Mouse (Mus musculus): ENCODE data around the gene Rab5if. TPM values are rescaled to one million over a fixed set of nuclear protein-coding genes. Genes with fewer than 3 reads are reported as not detected.

Gene Rab5if
- polyA plus RNA-seq, 1 experiment = 10.3 TPM

DNA sequence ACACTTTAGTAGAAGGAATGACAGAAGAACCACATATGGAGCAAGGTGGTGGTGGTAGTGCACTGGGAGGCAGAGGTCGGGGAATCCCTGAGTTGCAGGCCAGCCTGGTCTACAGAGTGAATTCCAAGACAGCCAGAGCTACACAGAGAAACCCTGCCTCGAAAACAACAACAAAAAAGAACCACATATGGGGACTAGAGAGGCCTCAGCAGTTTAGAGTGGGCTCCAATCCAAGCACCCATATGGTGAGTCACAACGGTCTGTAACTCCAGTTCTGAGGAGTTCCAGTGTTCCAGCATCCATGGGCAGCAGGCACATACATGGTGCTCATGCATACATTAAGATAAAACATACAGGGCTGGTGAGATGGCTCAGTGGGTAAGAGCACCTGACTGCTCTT, 1.6 kb downstream of the Rab5if start:
- no peak for TF ChIP-seq TAL1 (IDR thresholded peaks at IDR 0.05; ENCODE audit: low read length)
- no peak for TF ChIP-seq GATA1 (IDR thresholded peaks at IDR 0.05; ENCODE audit: low read length)
- Histone ChIP-seq H3K36me3 (ENCODE audit: control insufficient read depth) (peaks cover 52% of the 10 kb centered on the region), H3K4me1 (ENCODE audit: control insufficient read depth) (peaks cover 54% of the 10 kb centered on the region), H3K4me3 (replicated peaks) (peak overlapping the region; percentile 99), H3K27me3 (ENCODE audit: control insufficient read depth) (no peaks in the 10 kb centered on the region), H3K9me3 (ENCODE audit: control insufficient read depth, low read length) (no peaks in the 10 kb centered on the region)

DNA sequence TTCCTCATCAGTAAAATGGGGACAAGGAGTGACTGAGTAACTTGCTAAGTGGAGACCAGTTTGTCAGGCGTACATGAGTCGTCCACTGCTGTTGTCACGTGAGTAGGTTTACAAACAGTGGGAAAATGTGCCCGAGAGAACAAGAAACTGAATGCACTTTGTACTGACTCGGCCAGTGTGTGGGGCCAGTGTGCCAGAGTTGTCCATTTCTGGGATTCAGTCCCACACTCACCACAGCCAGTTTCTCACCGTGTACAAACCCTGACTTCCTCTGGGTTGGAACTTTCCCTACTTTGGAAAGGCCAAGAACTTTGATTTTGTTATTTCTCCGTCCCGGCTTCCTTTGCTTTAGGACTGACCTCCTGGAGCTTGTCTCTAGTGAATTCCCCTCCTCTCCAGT, 6.1 kb downstream of the Rab5if start:
- no peak for TF ChIP-seq GATA1 (IDR thresholded peaks at IDR 0.05; ENCODE audit: low read length)
- no peak for TF ChIP-seq TAL1 (IDR thresholded peaks at IDR 0.05; ENCODE audit: low read length)
- Histone ChIP-seq H3K4me3 (replicated peaks) (no peak overlapping the region), H3K9me3 (ENCODE audit: control insufficient read depth, low read length) (no peaks in the 10 kb centered on the region), H3K27me3 (ENCODE audit: control insufficient read depth) (no peaks in the 10 kb centered on the region), H3K36me3 (ENCODE audit: control insufficient read depth) (peaks cover 97% of the 10 kb centered on the region), H3K4me1 (ENCODE audit: control insufficient read depth) (peaks cover 60% of the 10 kb centered on the region)

DNA sequence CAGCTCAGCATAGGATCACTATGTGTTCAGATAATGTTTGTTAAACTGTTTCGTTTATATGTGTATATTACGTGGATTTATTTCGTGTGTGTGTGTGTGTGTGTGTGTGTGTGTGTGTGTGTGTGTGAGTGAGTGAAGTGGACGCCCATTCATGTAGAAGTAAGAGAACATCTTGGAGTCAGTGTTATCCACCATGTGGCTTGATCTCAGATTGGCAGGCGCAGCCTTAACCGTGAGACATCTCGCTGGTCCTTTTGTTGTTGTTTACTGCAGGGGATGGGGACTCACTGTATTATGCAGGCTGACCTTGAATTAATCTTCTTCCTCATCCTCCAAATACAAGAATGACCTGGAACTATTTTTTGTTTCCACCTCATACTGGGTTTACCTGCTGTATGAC, 6.6 kb downstream of the Rab5if start:
- Histone ChIP-seq H3K36me3 (ENCODE audit: control insufficient read depth) (peaks cover 99% of the 10 kb centered on the region), H3K4me1 (ENCODE audit: control insufficient read depth) (peaks cover 60% of the 10 kb centered on the region)

DNA sequence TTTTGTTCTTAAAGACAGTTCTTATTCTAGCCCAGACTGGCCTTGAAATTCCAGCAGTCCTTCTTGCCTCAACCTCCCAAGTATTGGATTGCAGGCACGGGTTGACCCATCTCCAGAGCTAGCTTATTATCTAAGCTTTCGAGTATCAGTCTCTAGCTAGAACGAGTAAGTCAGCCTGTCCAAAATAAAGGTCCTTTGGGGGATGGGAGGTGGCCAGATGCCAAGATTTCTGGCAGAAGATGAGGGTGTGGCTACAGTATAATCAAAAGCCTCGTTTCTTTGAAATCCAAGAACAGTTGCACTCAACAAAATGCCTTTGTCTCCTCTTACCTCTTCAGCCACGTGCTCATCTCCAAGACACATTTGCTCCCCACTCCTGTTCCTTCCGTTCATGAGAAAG, 7.6 kb downstream of the Rab5if start:
- Histone ChIP-seq H3K9me3 (ENCODE audit: control insufficient read depth, low read length) (no peaks in the 10 kb centered on the region), H3K27me3 (ENCODE audit: control insufficient read depth) (no peaks in the 10 kb centered on the region), H3K4me1 (ENCODE audit: control insufficient read depth) (peaks cover 54% of the 10 kb centered on the region), H3K4me3 (replicated peaks) (no peak overlapping the region), H3K36me3 (ENCODE audit: control insufficient read depth) (peaks cover 100% of the 10 kb centered on the region)
- TF ChIP-seq GATA1 (IDR thresholded peaks at IDR 0.05; ENCODE audit: low read length) = no peak
- TF ChIP-seq TAL1 (IDR thresholded peaks at IDR 0.05; ENCODE audit: low read length) = no peak

More for the DNA sequence above, 6.6 kb downstream of the Rab5if start:
- Histone ChIP-seq H3K9me3 (ENCODE audit: control insufficient read depth, low read length) (no peaks in the 10 kb centered on the region), H3K4me3 (replicated peaks) (no peak overlapping the region), H3K27me3 (ENCODE audit: control insufficient read depth) (no peaks in the 10 kb centered on the region)
- no peak for TF ChIP-seq TAL1 (IDR thresholded peaks at IDR 0.05; ENCODE audit: low read length)

DNA sequence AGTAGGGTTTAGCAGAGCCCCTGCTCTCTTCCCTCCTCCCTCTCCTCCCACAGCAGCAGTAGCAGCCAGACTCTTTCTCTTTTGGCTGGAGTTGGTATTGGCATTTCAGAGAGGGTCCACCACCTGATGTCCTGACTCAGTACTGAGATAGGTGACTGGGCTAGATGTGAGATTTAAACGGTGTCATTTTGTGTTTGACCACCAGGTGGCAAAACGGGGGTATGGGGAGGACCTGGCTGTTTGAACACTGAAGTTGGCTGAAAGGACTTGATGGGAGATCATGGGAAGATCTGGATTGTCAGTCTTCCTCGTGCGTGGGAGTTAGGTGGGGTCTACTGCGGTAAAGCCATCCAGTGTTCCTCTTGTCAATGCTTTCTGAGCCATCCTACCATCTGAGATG, 10.7 kb downstream of the Rab5if start:
- H3K9me3 ChIP-seq (ENCODE audit: control insufficient read depth, low read length) = no peaks in the 10 kb centered on the region
- H3K4me3 ChIP-seq (replicated peaks) = no peak overlapping the region
- peaks cover 79% of the 10 kb centered on the region for H3K36me3 ChIP-seq (ENCODE audit: control insufficient read depth)
- peaks cover 52% of the 10 kb centered on the region for H3K4me1 ChIP-seq (ENCODE audit: control insufficient read depth)
- H3K27me3 ChIP-seq (ENCODE audit: control insufficient read depth) = no peaks in the 10 kb centered on the region
- TF ChIP-seq GATA1 (IDR thresholded peaks at IDR 0.05; ENCODE audit: low read length) (no peak), TAL1 (IDR thresholded peaks at IDR 0.05; ENCODE audit: low read length) (no peak)

DNA sequence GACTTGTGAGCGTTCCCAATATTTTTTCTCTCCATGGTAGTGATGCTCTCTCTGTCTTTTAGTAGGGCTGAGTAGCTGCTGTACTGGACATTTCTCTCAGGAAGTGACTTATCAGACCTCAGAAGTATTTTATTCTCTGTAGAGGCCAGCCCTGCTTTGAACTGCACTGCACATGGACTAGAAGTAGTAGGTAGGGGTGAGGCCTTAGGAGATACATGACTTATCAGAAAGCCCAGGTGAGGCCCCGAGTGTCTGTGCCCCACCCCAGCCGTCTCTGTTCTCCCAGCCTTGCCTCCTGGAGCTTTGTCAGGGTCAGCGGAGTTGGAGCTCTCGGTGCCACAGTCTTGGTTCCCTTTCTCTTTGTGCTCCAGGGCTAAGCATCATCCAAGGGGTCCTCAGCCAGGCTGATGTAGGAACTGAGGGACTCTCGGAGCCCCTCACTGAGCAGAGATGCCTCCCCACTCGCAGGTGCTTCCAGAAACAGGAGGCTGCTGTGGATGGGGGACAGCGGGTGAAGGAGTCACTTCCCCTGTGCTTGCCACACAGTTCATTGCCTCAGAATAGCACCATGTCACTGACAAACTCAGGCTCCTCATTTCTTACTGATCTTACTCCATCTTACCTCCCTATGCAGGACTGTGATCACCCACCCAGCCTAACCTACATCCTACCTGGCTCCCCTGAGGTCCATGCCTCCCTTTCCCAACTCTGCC, 11.3 kb downstream of the Rab5if start:
- H3K9me3 ChIP-seq (ENCODE audit: control insufficient read depth, low read length) = no peaks in the 10 kb centered on the region
- peaks cover 73% of the 10 kb centered on the region for H3K36me3 ChIP-seq (ENCODE audit: control insufficient read depth)
- H3K27me3 ChIP-seq (ENCODE audit: control insufficient read depth) = no peaks in the 10 kb centered on the region
- TF ChIP-seq GATA1 (IDR thresholded peaks at IDR 0.05; ENCODE audit: low read length) = no peak
- no peak for TF ChIP-seq TAL1 (IDR thresholded peaks at IDR 0.05; ENCODE audit: low read length)
- peaks cover 53% of the 10 kb centered on the region for H3K4me1 ChIP-seq (ENCODE audit: control insufficient read depth)
- H3K4me3 ChIP-seq (replicated peaks) = no peak overlapping the region

DNA sequence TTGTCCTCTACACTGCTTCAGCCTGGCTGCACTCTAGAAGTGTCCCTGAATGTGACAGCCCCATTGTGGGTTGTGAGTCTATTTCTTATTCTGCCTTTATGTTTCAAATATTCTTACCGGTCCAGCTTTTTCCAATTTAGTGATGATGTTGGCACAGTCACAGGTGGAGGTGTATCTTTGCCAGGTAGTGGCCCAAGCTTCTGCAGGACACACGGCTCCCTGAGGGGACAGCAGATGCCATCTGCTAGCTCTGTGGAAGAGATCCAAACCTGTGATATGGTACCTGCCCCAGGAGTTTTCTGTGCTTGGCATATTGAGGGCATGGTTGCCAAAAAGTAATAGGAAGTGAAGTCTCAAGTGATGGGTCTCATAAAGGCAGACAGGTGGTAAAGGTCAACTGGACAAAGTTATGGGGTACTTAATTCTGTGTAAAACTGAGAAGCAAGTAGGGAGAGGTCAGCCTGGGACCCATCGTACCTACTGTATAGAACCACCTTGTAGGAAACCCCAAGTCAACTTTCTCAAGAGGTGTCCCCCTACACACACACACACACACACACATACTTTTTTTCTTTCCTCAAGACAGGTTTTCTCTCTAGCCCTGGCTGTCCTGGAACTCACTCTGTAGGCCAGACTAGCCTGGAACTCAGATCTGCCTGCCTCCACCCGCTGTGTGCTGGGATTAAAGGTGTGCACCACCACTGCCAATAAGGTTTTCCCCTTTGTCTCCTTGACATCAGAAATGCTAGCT, 12.0 kb downstream of the Rab5if start:
- H3K4me1 ChIP-seq (ENCODE audit: control insufficient read depth) = peaks cover 53% of the 10 kb centered on the region
- peaks cover 66% of the 10 kb centered on the region for H3K36me3 ChIP-seq (ENCODE audit: control insufficient read depth)
- H3K27me3 ChIP-seq (ENCODE audit: control insufficient read depth) = no peaks in the 10 kb centered on the region
- TF ChIP-seq GATA1 (IDR thresholded peaks at IDR 0.05; ENCODE audit: low read length) (no peak), TAL1 (IDR thresholded peaks at IDR 0.05; ENCODE audit: low read length) (no peak)
- H3K4me3 ChIP-seq (replicated peaks) = no peak overlapping the region
- H3K9me3 ChIP-seq (ENCODE audit: control insufficient read depth, low read length) = no peaks in the 10 kb centered on the region

DNA sequence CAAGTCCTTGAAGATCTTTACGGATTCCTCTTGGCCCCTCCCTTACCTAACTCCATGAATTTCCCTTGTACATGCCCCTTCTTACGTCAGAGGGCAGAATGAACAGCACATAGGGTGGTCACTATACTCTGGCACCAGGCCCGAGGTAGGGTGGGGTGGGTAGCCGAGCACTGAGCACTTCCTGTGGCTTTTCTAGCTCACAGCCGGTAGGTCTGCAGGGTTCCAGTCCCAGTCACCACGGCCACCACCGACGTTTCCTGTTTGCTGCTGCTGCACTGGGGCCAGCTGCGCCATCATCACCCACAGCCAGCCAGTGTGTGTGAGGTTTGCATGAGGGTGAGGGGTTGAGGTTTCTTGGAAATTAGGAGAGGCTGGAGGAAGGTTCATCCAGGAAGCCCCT, 14.8 kb downstream of the Rab5if start:
- no peak for TF ChIP-seq TAL1 (IDR thresholded peaks at IDR 0.05; ENCODE audit: low read length)
- TF ChIP-seq GATA1 (IDR thresholded peaks at IDR 0.05; ENCODE audit: low read length) = no peak
- no peaks in the 10 kb centered on the region for H3K27me3 ChIP-seq (ENCODE audit: control insufficient read depth)
- H3K36me3 ChIP-seq (ENCODE audit: control insufficient read depth) = peaks cover 38% of the 10 kb centered on the region
- no peak overlapping the region for H3K4me3 ChIP-seq (replicated peaks)
- peaks cover 66% of the 10 kb centered on the region for H3K4me1 ChIP-seq (ENCODE audit: control insufficient read depth)
- no peaks in the 10 kb centered on the region for H3K9me3 ChIP-seq (ENCODE audit: control insufficient read depth, low read length)

DNA sequence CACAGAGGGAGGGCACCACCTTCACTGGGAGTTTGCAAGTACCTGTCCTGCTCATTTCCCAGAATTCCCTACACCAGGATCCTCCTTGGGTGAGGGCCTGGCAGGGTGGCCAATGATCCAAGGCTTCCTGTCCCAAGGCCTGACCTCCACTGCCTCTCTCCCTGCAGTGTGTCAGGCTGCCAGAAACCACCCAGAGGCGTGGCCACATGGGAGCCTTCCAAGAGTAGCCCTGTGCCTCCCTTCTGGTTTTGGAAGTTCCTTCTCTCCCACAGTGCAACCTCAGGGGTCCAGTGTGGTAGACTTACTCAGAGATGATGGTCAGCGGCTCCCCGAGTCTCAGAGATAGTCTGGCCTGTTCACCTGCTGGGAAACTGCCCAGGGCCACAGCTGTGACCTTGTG, 16.6 kb downstream of the Rab5if start:
- Histone ChIP-seq H3K9me3 (ENCODE audit: control insufficient read depth, low read length) (no peaks in the 10 kb centered on the region), H3K4me3 (replicated peaks) (no peak overlapping the region), H3K36me3 (ENCODE audit: control insufficient read depth) (peaks cover 22% of the 10 kb centered on the region), H3K27me3 (ENCODE audit: control insufficient read depth) (no peaks in the 10 kb centered on the region), H3K4me1 (ENCODE audit: control insufficient read depth) (peaks cover 68% of the 10 kb centered on the region)
- no peak for TF ChIP-seq TAL1 (IDR thresholded peaks at IDR 0.05; ENCODE audit: low read length)

Data from erythroblast, embryonic 14.5 days (primary cell).